Mouse (Mus musculus) cerebellum, adult 2 months (tissue): ENCODE measurements around the gene Gcgr. TPM values are rescaled to one million over a fixed set of nuclear protein-coding genes. Genes with fewer than 3 reads are reported as not detected.

Experiments
- DNase-seq, 2 experiments: peaks; one replicate each; pipeline ENCODE4 v3.0.0; 2021
- H3K27ac ChIP-seq: fragments of 200-500 bp; 2 replicates; pipeline ENCODE4 v1.5.1; 2012; ENCODE audit warnings: low read length, control low read depth, inconsistent platforms; ENCODE audit not compliant: insufficient read depth
- H3K27me3 ChIP-seq: fragments of 200-500 bp; 2 replicates; pipeline ENCODE4 v1.6.1; 2012; ENCODE audit warnings: inconsistent platforms, mild to moderate bottlenecking, low read length, moderate library complexity; ENCODE audit not compliant: control insufficient read depth, insufficient read depth
- H3K4me1 ChIP-seq: fragments of 200-500 bp; 2 replicates; pipeline ENCODE4 v1.6.1; 2011; ENCODE audit warnings: low read length; ENCODE audit not compliant: control insufficient read depth, insufficient read depth
- H3K4me3 ChIP-seq: fragments of 200-500 bp; replicated peaks from 2 replicates; pipeline ENCODE3; 2011; ENCODE audit warnings: mild to moderate bottlenecking, low read depth, low read length, control low read depth; ENCODE audit not compliant: insufficient read depth
- CTCF ChIP-seq: fragments of 200-500 bp; IDR thresholded peaks from 2 replicates; pipeline ENCODE4 v1.5.1; 2011; ENCODE audit warnings: low read depth, mild to moderate bottlenecking, control low read depth, low read length, moderate library complexity, borderline replicate concordance; ENCODE audit not compliant: insufficient read depth
- POLR2A ChIP-seq: fragments of 200-500 bp; IDR thresholded peaks from 2 replicates; pipeline ENCODE4 v1.6.1; 2011; ENCODE audit warnings: low read length, control low read depth, borderline replicate concordance; ENCODE audit not compliant: insufficient read depth
- WGBS: fragments of 180-500 bp; shearing (Covaris S2); methylation state at CpG from one replicate; pipeline ENCODE4 v1.1.7; 2018; 5-methylcytosine and 5-hydroxymethylcytosine counted together
- polyA plus RNA-seq: library from polyadenylated mRNA; depleted of rRNA; stranded (reverse); fragments of >200 nt; gene quantifications from 2 replicates; pipeline ENCODE4 v1.2.3, GENCODE M21; 2012

Gene Gcgr
- polyA plus RNA-seq, 1 experiment, result 2.1 TPM

DNA sequence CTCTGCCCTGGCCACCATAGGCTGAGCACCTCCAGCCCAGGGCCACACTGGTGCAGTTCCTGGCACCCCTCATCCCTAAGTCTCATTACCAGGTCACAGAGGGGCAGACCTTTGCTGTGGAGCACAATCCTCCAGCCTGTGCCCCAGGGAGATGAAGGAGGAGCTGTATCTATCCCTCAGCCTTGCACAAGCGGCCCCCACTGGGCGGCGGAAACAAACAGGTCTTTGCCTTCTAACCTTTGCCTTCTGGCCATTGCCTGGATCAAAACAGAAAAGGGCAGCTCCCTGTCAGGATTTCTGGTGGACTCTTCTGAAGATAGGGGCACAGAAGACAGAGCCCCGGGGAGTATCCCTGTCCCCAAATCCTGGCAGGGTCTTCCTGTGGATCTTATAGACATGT is 1.6 kb upstream of the Gcgr start:
- no peak for DNase-seq
- Histone ChIP-seq H3K4me1 (peaks cover 6% of the 10 kb centered on the region), H3K27me3 (peaks cover 4% of the 10 kb centered on the region; the same call in 1 of the 2 replicates), H3K27ac (no peak overlapping the region), H3K4me3 (no peak overlapping the region)
- TF ChIP-seq POLR2A (no peak), CTCF (no peak)
- WGBS, result 69% methylated on average over 4 of the region's 4 CpGs

- WGBS, result 21% methylated on average over 9 of the region's 9 CpGs
- no peak overlapping the region for H3K4me3 ChIP-seq
- H3K4me1 ChIP-seq, result peaks cover 6% of the 10 kb centered on the region
- no peak overlapping the region for H3K27ac ChIP-seq
- TF ChIP-seq CTCF (no peak), POLR2A (no peak)
- no peak for DNase-seq
- H3K27me3 ChIP-seq, result peaks cover 4% of the 10 kb centered on the region; the same call in 1 of the 2 replicates
Observed at GRCm38 (mm10) chr11:120531646-120532045, 1.1 kb downstream of the Gcgr start.

DNA sequence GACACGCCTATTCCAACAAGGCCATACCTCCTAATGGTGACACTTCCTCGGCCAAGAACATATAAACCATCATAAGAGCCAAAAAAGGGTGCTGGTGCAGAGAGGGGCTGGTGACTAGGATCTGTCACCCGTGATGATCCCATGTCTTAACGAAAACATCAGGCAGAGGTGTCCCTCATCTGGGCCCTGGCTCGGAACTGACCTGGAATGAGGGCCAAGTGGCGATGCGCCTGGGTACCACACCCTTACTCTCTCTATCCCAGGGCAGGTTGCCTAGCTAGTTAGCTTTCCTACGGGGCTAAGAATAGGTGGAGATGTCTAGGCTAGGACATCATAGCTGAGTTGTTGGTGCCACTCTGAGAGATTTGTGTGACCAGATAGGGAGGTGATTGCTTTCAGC is 3.6 kb downstream of the Gcgr start:
- Histone ChIP-seq H3K4me3 (no peak overlapping the region), H3K27me3 (peaks cover 4% of the 10 kb centered on the region; the same call in 1 of the 2 replicates), H3K4me1 (peaks cover 19% of the 10 kb centered on the region), H3K27ac (no peak overlapping the region)
- no peak for TF ChIP-seq POLR2A
- TF ChIP-seq CTCF, result no peak
- WGBS, result 92% methylated on average over 8 of the region's 8 CpGs
- no peak for DNase-seq

DNA sequence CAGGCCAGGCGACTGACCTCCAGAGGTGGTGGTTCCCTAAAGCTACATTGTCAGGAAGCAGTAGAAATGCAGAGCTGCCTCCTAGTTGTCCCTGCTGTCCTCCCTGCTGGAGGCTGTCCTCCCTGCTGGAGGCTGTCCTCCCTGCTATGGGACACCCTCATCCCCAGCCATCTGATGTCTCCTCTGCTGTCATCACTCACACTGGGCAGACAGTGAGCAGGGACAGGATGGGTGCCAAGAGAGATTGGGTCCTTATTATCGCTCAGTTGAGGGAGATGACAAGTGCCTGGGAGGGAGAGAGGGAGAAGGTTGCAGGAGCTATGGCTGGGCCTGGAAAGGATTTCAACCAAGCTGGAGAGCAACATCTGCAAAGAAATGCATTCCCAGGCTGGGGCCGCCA is 4.6 kb downstream of the Gcgr start:
- peaks cover 29% of the 10 kb centered on the region for H3K4me1 ChIP-seq
- no peak for TF ChIP-seq POLR2A
- no peak for TF ChIP-seq CTCF
- no peak overlapping the region for H3K27ac ChIP-seq
- H3K27me3 ChIP-seq, result peaks cover 4% of the 10 kb centered on the region; the same call in 1 of the 2 replicates
- DNase-seq, result no peak
- H3K4me3 ChIP-seq, result no peak overlapping the region
- 79% methylated on average over 3 of the region's 3 CpGs for WGBS

GRCm38 (mm10) chr11:120535804-120536203 is 5.3 kb downstream of the Gcgr start:
- TF ChIP-seq POLR2A (no peak), CTCF (no peak)
- no peak overlapping the region for H3K27ac ChIP-seq
- peaks cover 30% of the 10 kb centered on the region for H3K4me1 ChIP-seq
- no peaks in the 10 kb centered on the region; the same call in 1 of the 2 replicates for H3K27me3 ChIP-seq
- H3K4me3 ChIP-seq, result no peak overlapping the region
- WGBS, result 83% methylated on average over 3 of the region's 3 CpGs
- no peak for DNase-seq

DNA sequence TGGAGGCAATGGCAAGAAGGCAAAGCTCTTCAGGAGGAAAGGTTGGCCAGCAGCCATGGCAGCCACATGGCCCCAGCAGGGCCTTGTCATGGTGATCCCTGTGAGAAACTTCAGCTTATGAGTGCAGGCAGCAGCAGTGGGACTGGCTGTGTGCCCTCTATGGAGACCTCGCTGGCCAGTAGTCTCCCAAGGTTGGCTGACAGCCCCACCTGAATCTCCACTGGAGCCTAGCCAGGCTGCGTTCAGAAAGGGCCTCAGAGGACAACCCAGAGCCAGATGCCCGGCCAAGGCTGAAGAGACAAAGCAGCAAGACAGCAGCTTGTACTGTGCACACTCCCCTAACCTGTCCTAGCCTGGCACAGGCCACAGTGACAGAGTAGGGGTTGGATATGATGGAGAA is 8.0 kb downstream of the Gcgr start:
- no peak overlapping the region for H3K4me3 ChIP-seq
- peak; percentile 86 to 90 for DNase-seq
- TF ChIP-seq POLR2A (no peak), CTCF (no peak)
- H3K4me1 ChIP-seq, result peaks cover 26% of the 10 kb centered on the region
- 5% methylated on average over 3 of the region's 3 CpGs for WGBS
- H3K27me3 ChIP-seq, result no peaks in the 10 kb centered on the region
- H3K27ac ChIP-seq, result no peak overlapping the region

GRCm38 (mm10) chr11:120538955-120539284 is 8.4 kb downstream of the Gcgr start:
- H3K4me3 ChIP-seq, result no peak overlapping the region
- H3K27ac ChIP-seq, result no peak overlapping the region
- H3K27me3 ChIP-seq, result no peaks in the 10 kb centered on the region
- peak in 1 of 2 experiments; percentile 32 for DNase-seq
- no peak for TF ChIP-seq POLR2A
- TF ChIP-seq CTCF, result no peak
- WGBS, result 20% methylated on average over 8 of the region's 8 CpGs
- peaks cover 26% of the 10 kb centered on the region for H3K4me1 ChIP-seq

- TF ChIP-seq POLR2A, result no peak
- no peak for TF ChIP-seq CTCF
- H3K27ac ChIP-seq, result no peak overlapping the region
- 15% methylated on average over 10 of the region's 10 CpGs for WGBS
- H3K4me1 ChIP-seq, result peaks cover 26% of the 10 kb centered on the region
- no peak overlapping the region for H3K4me3 ChIP-seq
- no peaks in the 10 kb centered on the region for H3K27me3 ChIP-seq
- DNase-seq, result no peak
Observed at GRCm38 (mm10) chr11:120539285-120540014, 9.0 kb downstream of the Gcgr start.
